Mouse (Mus musculus) heart, adult 18-20 months (tissue): Measurements from ENCODE around the gene Nipsnap3a. TPM values are rescaled to one million over a fixed set of nuclear protein-coding genes. Genes with fewer than 3 reads are reported as not detected.

ENCODE experiments used
- total RNA-seq, 2 experiments: library from RNA; stranded (reverse); gene quantifications; 2 replicates each; pipeline ENCODE4 v1.2.3; 2021

The Nipsnap3a gene
- total RNA-seq, 2 experiments from 2014 or later, result not detected

Other genes with a start within 250 kb of the Nipsnap3a start
- not detected for gene Olfr275, start 174.7 kb upstream of the Nipsnap3a start, total RNA-seq
- gene Olfr273, start 130.0 kb upstream of the Nipsnap3a start, total RNA-seq, result not detected
- not detected for gene Olfr272, start 70.1 kb upstream of the Nipsnap3a start, total RNA-seq
- not detected for gene Olfr270, start 24.7 kb upstream of the Nipsnap3a start, total RNA-seq
- gene Nipsnap3b, start 22.6 kb downstream of the Nipsnap3a start, total RNA-seq, result 1 to 10 TPM; 7.6 to 7.7 TPM
- 10 to 100 TPM; 15.8 to 17.9 TPM for gene Abca1, start 170.6 kb downstream of the Nipsnap3a start, total RNA-seq